Mouse (Mus musculus) ES-Bruce4 (cell line): ENCODE measurements around the gene Sbk3.

Experiments used
- EP300 ChIP-seq: IDR thresholded peaks from 2 replicates; pipeline ENCODE4 v1.6.1; 2011; ENCODE audit warnings: low read depth, low read length; ENCODE audit not compliant: insufficient read depth
- POLR2A ChIP-seq: IDR thresholded peaks from one replicate; pipeline ENCODE4 v1.8.1; 2011; ENCODE audit warnings: low read length; ENCODE audit not compliant: insufficient read depth

GRCm38 (mm10) chr7:4917494-4917893 is 53.5 kb downstream of the Sbk3 start:
- TF ChIP-seq EP300 (no peak), POLR2A (no peak)
